8 mouse cellular contexts compared by ENCODE assay signal in the genomic region with DNA sequence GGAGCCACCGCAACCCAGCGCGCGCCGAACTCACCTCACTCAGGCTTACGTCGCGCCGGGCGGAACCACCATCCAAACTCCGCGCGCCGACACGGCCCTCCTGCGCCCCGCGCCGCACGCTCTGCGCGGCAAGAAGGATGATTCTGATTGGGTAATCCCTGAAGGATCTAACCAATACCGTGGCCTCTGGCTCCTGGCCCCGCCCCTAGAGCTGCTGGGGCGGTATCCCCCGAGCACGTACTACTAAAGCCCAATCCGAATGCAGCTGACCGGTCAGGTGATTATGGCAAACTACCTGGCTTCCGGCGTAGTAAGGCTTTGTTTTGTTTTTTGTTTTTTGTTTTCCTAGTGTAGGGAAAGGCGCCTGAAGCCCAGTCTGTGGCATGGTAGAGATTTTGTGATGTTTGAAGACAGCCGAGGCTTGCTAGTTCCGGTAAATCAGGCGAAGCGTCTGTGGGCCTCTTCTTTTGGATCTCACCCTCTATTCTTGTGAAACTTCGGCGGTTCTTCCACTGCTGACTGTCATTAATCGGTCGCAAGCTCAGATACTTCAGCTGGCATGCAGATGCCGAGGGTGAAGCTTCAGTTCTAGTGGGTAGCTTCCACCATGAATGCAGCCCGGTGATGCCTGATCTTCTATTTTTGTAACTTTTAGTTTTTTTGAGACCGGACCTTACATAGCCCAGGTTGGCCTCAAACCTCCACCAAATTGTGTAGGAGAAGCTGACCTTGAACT. TPM values are rescaled to one million over a fixed set of nuclear protein-coding genes. Genes with fewer than 3 reads are reported as not detected.
DNase-seq lines count a peak whose midpoint lies in the region; ATAC-seq and TF ChIP-seq lines count a peak whose summit lies in the region.

A gene (minus strand): TSS at position 111 of the 736 bp plus-strand sequence.

- TF ChIP-seq EP300 in lung, postnatal 0 days (IDR thresholded peaks at IDR 0.05), result no peak

- H3K9me3 ChIP-seq in hindbrain, embryonic 10.5 days, result no peaks in the 10 kb centered on the region
- H3K9me3 ChIP-seq in lung, postnatal 0 days (ENCODE audit: low read length), result no peaks in the 10 kb centered on the region

- peak; percentile 98 for DNase-seq in MN1 (ENCODE audit: low spot score)
- DNase-seq in cerebellum, adult 9-10 months, result peak; percentile 97
- DNase-seq in hindbrain, embryonic 10.5 days (ENCODE audit: low spot score), result peak; percentile 95
- DNase-seq in layer of hippocampus, adult 9-11 months, result peak; percentile 98
- peak; percentile 99 for DNase-seq in lung, postnatal 0 days (ENCODE audit: low spot score)
- DNase-seq in ovary, postnatal 14 days (ENCODE audit: low spot score), result peak; percentile 89
- peak; percentile 98 for DNase-seq in thymus, postnatal 14 days

- peak; percentile 100 for ATAC-seq in frontal cortex, adult (ENCODE audit: low TSS enrichment)
- ATAC-seq in lung, postnatal 0 days, result peak; percentile 100

- H3K27me3 ChIP-seq in hindbrain, embryonic 10.5 days (ENCODE audit: insufficient read depth, poor library complexity, severe bottlenecking), result no peaks in the 10 kb centered on the region
- H3K27me3 ChIP-seq in lung, postnatal 0 days (replicated peaks; ENCODE audit: insufficient read depth, low read length), result no peaks in the 10 kb centered on the region

- H3K36me3 ChIP-seq in hindbrain, embryonic 10.5 days, result no peaks in the 10 kb centered on the region
- H3K36me3 ChIP-seq in lung, postnatal 0 days (ENCODE audit: insufficient read depth, low read length), result no peaks in the 10 kb centered on the region

- under 1% methylated on average over 43 of the region's 43 CpGs for WGBS in hindbrain, embryonic 10.5 days
- under 1% methylated on average over 43 of the region's 43 CpGs for WGBS in lung, postnatal 0 days

- H3K9ac ChIP-seq in lung, postnatal 0 days (replicated peaks; ENCODE audit: low read depth), result peak within 1 kb of the TSS; percentile 69

- peak within 1 kb of the TSS; percentile 96 for H3K4me2 ChIP-seq in lung, postnatal 0 days (replicated peaks; ENCODE audit: low read depth, low read length)

- H3K27ac ChIP-seq in hindbrain, embryonic 10.5 days, result peak within 1 kb of the TSS; percentile 92
- H3K27ac ChIP-seq in lung, postnatal 0 days (ENCODE audit: low read length), result peak within 1 kb of the TSS; percentile 88

- H3K4me1 ChIP-seq in hindbrain, embryonic 10.5 days (replicated peaks), result peaks cover 16% of the 10 kb centered on the region
- H3K4me1 ChIP-seq in lung, postnatal 0 days (ENCODE audit: insufficient read depth, low read depth, low read length), result no peaks in the 10 kb centered on the region

- no peak for TF ChIP-seq CTCF in lung, postnatal 0 days (IDR thresholded peaks at IDR 0.05)

- H3K4me3 ChIP-seq in hindbrain, embryonic 10.5 days, result peak within 1 kb of the TSS; percentile 81
- peak within 1 kb of the TSS; percentile 61 for H3K4me3 ChIP-seq in lung, postnatal 0 days (ENCODE audit: low read depth, low read length)

RNA-seq across cellular contexts. Expression of the gene that starts here (rescaled TPM):
- 33.1 and 47.3 TPM in 2 replicates for polyA plus RNA-seq in hindbrain, embryonic 10.5 days (2016; fragmentation: Nextera tagmentation; extraction: Ambion mirVana)
- polyA plus RNA-seq in lung, postnatal 0 days (2015; fragmentation: Nextera tagmentation; extraction: Ambion mirVana), result 2.4 and 2.5 TPM in 2 replicates

Comparison
In these comparisons a context has a peak if more than half of its experiments do, and no peak if none do; other contexts are left out.
1. Peak in every context shown above with its lines: DNase-seq, ATAC-seq, H3K4me3 ChIP-seq and H3K27ac ChIP-seq.